10 mouse cellular contexts compared by ENCODE assay signal in the genomic region with DNA sequence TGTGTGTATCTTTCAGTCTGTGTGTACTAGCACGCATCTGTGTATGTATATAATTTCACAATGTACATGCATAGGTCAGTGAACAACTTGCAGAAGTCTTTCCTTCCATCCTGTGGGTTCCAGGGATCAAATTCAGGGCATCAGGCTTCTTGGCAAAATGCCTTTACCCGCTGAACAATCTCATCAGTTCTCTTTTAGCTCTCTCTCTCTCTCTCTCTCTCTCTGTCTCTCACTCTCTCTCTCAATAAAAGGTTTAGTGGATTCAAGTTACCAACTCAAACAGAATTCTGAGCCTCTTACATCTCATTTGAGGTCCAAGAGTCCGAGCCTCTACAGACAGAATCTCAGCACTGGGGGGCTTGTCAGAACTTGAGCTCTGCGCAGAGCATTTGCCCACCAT.
DNase-seq lines count a peak whose midpoint lies in the region; ATAC-seq lines count a peak whose summit lies in the region.
"Had no signal": no experiment of that assay in that cellular context is flagged by ENCODE, and none has a peak within 500 bp of the region (broad histone marks: within the 10 kb centered on the region; RNA-seq: fewer than 3 reads in every experiment).

No protein-coding gene starts in this region.

- no peak overlapping the region for H3K4me3 ChIP-seq in heart, embryonic 16.5 days (ENCODE audit: low read length)
- no peak overlapping the region for H3K4me3 ChIP-seq in forebrain, embryonic 16.5 days (replicated peaks; ENCODE audit: low read length)
- no peak overlapping the region for H3K4me3 ChIP-seq in limb, embryonic 15.5 days

- peaks cover 5% of the 10 kb centered on the region; the same call in 1 of the 2 replicates for H3K9me3 ChIP-seq in heart, embryonic 16.5 days (replicated peaks; ENCODE audit: control insufficient read depth, low read length)
- H3K9me3 ChIP-seq in forebrain, embryonic 16.5 days (ENCODE audit: control insufficient read depth, low read length): no peaks in the 10 kb centered on the region
- H3K9me3 ChIP-seq in limb, embryonic 15.5 days: no peaks in the 10 kb centered on the region

- intact Hi-C loops in left cerebral cortex, postnatal 4 days (cut with DNase I): no loop called here

- WGBS in heart, embryonic 16.5 days: 62% methylated on average over 4 of the region's 4 CpGs
- WGBS in forebrain, embryonic 16.5 days: 33% methylated on average over 4 of the region's 4 CpGs
- WGBS in limb, embryonic 15.5 days: 43% methylated on average over 4 of the region's 4 CpGs

- H3K36me3 ChIP-seq in heart, embryonic 16.5 days (ENCODE audit: control insufficient read depth, insufficient read depth): no peaks in the 10 kb centered on the region
- no peaks in the 10 kb centered on the region for H3K36me3 ChIP-seq in forebrain, embryonic 16.5 days (ENCODE audit: control insufficient read depth, insufficient read depth)
- no peaks in the 10 kb centered on the region for H3K36me3 ChIP-seq in limb, embryonic 15.5 days

- ATAC-seq in heart, embryonic 16.5 days (replicated peaks; ENCODE audit: extremely low read depth, insufficient read depth, low FRiP score): no peak
- no peak for ATAC-seq in forebrain, embryonic 16.5 days
- ATAC-seq in limb, embryonic 15.5 days (ENCODE audit: insufficient number of reproducible peaks, low FRiP score, low TSS enrichment, low read depth): no peak
- ATAC-seq: CD4-positive, CD25-positive, alpha-beta regulatory T cell, adult 4 months had no signal

- no peak overlapping the region for H3K4me2 ChIP-seq in heart, embryonic 16.5 days (ENCODE audit: low read depth, low read length)
- H3K4me2 ChIP-seq in forebrain, embryonic 16.5 days (ENCODE audit: low read length): no peak overlapping the region
- H3K4me2 ChIP-seq in limb, embryonic 15.5 days: no peak overlapping the region
- H3K4me2 ChIP-seq: liver, embryonic 11.5 days had no signal

- no peak overlapping the region for H3K9ac ChIP-seq in heart, embryonic 16.5 days (ENCODE audit: low read length)
- H3K9ac ChIP-seq in forebrain, embryonic 16.5 days (replicated peaks; ENCODE audit: low read depth, low read length): no peak overlapping the region
- H3K9ac ChIP-seq in limb, embryonic 15.5 days: no peak overlapping the region

- no peaks in the 10 kb centered on the region for H3K27me3 ChIP-seq in heart, embryonic 16.5 days (ENCODE audit: control insufficient read depth, insufficient read depth, low read length)
- H3K27me3 ChIP-seq in forebrain, embryonic 16.5 days (replicated peaks; ENCODE audit: control insufficient read depth, insufficient read depth, low read length): no peaks in the 10 kb centered on the region
- no peaks in the 10 kb centered on the region for H3K27me3 ChIP-seq in limb, embryonic 15.5 days

- H3K27ac ChIP-seq in heart, embryonic 16.5 days (ENCODE audit: low read length): peak overlapping the region; percentile 67
- peak overlapping the region; percentile 71 for H3K27ac ChIP-seq in forebrain, embryonic 16.5 days (ENCODE audit: low read length)
- H3K27ac ChIP-seq in limb, embryonic 15.5 days: peak overlapping the region; percentile 83

- peaks cover 27% of the 10 kb centered on the region for H3K4me1 ChIP-seq in heart, embryonic 16.5 days (ENCODE audit: control insufficient read depth, insufficient read depth, low read length)
- H3K4me1 ChIP-seq in forebrain, embryonic 16.5 days (replicated peaks; ENCODE audit: control insufficient read depth, insufficient read depth, low read length): peaks cover 21% of the 10 kb centered on the region
- peaks cover 34% of the 10 kb centered on the region for H3K4me1 ChIP-seq in limb, embryonic 15.5 days

- DNase-seq in heart, adult 8-10 months (ENCODE audit: low spot score): no peak
- peak; percentile 42 for DNase-seq in NIH3T3 (ENCODE audit: low read depth)
- DNase-seq in left cerebral cortex, postnatal 4 days: no peak
- DNase-seq in adipocyte (ENCODE audit: low spot score): no peak
- no peak for DNase-seq in frontal cortex, postnatal 14 days (ENCODE audit: low spot score in 2 of 2)
